Mouse (Mus musculus) bone marrow, adult 2 months (tissue): Measurements from ENCODE around the gene Jsrp1.

Source experiments
- CTCF ChIP-seq: fragments of 200-500 bp; IDR thresholded peaks from 2 replicates; pipeline ENCODE4 v1.5.1; 2011; ENCODE audit warnings: low read length, control low read depth; ENCODE audit not compliant: control insufficient read depth, insufficient read depth
- POLR2A ChIP-seq: fragments of 200-500 bp; IDR thresholded peaks from 2 replicates; pipeline ENCODE4 v1.6.1; 2011; ENCODE audit warnings: low read depth, mild to moderate bottlenecking, control low read depth, low read length, borderline replicate concordance; ENCODE audit not compliant: control insufficient read depth

- TF ChIP-seq POLR2A (no peak), CTCF (no peak)
Measured at GRCm38 (mm10) chr10:80810084-80810483, 3.2 kb downstream of the Jsrp1 start.
